ENCODE assay signal across 8 mouse cellular contexts in genomic region chr3:152912216-152913101, GRCm38 (mm10).
DNase-seq lines count a peak whose midpoint lies in the region; ATAC-seq and TF ChIP-seq lines count a peak whose summit lies in the region.

No protein-coding gene starts in this region.

- peak overlapping the region; percentile 57 for H3K9ac ChIP-seq in CH12.LX (ENCODE audit: insufficient read depth, low read depth)
- no peak overlapping the region for H3K9ac ChIP-seq in liver, embryonic 12.5 days
- H3K9ac ChIP-seq in hindbrain, embryonic 11.5 days (ENCODE audit: low read depth, low read length), result no peak overlapping the region

- peak overlapping the region; percentile 50 for H3K27ac ChIP-seq in CH12.LX (ENCODE audit: insufficient read depth, low read depth)
- H3K27ac ChIP-seq in liver, embryonic 12.5 days, result peak overlapping the region; percentile 37; the same call in 1 of the 2 replicates
- H3K27ac ChIP-seq in cerebellum, adult 2 months (ENCODE audit: insufficient read depth, low read length), result no peak overlapping the region
- H3K27ac ChIP-seq in hindbrain, embryonic 11.5 days (ENCODE audit: low read depth, low read length), result no peak overlapping the region

- peak; percentile 90 for TF ChIP-seq EP300 in CH12.LX (IDR thresholded peaks at IDR 0.05; ENCODE audit: low read length)

- H3K36me3 ChIP-seq in CH12.LX (replicated peaks in 1 of 2; ENCODE audit: control insufficient read depth in 1 of 2, insufficient read depth in 1 of 2, low read length in 1 of 2), result no peaks in the 10 kb centered on the region
- no peaks in the 10 kb centered on the region for H3K36me3 ChIP-seq in liver, embryonic 12.5 days
- no peaks in the 10 kb centered on the region for H3K36me3 ChIP-seq in hindbrain, embryonic 11.5 days (ENCODE audit: control insufficient read depth, insufficient read depth, low read length)

- H3K27me3 ChIP-seq in CH12.LX (replicated peaks), result no peaks in the 10 kb centered on the region
- no peaks in the 10 kb centered on the region for H3K27me3 ChIP-seq in liver, embryonic 12.5 days (replicated peaks)
- no peaks in the 10 kb centered on the region for H3K27me3 ChIP-seq in cerebellum, adult 2 months (ENCODE audit: control insufficient read depth, insufficient read depth, low read length)
- no peaks in the 10 kb centered on the region for H3K27me3 ChIP-seq in hindbrain, embryonic 11.5 days (ENCODE audit: control insufficient read depth, insufficient read depth, low read length)

- dilution Hi-C loops in CH12.LX (cut with MboI; ENCODE audit: extremely low pct_ligation_motif_present, extremely low pct_unique_long_range_greater_than_20kb, low sequenced_read_pairs), result no loop called here

- ATAC-seq in liver, embryonic 12.5 days, result peak; percentile 63; the same call in 1 of the 2 replicates
- no peak for ATAC-seq in hindbrain, embryonic 11.5 days (ENCODE audit: low FRiP score)

- 28% methylated on average over 23 of the region's 23 CpGs for WGBS in liver, embryonic 12.5 days (ENCODE audit: insufficient replicate concordance)
- 73% methylated on average over 23 of the region's 23 CpGs for WGBS in cerebellum, adult 2 months
- 86% methylated on average over 23 of the region's 23 CpGs for WGBS in hindbrain, embryonic 11.5 days

- H3K9me3 ChIP-seq in CH12.LX (replicated peaks; ENCODE audit: low read length), result no peaks in the 10 kb centered on the region
- no peaks in the 10 kb centered on the region for H3K9me3 ChIP-seq in liver, embryonic 12.5 days (replicated peaks)
- H3K9me3 ChIP-seq in hindbrain, embryonic 11.5 days (ENCODE audit: control insufficient read depth, low read length), result no peaks in the 10 kb centered on the region

- H3K4me3 ChIP-seq in CH12.LX (replicated peaks in 1 of 3; ENCODE audit: low read depth in 2 of 3, low read length in 2 of 3, poor library complexity in 1 of 3), result peak overlapping the region; percentile 8 to 42 (median 25)
- no peak overlapping the region for H3K4me3 ChIP-seq in liver, embryonic 12.5 days
- H3K4me3 ChIP-seq in cerebellum, adult 2 months (replicated peaks; ENCODE audit: insufficient read depth, low read depth, low read length), result no peak overlapping the region
- no peak overlapping the region for H3K4me3 ChIP-seq in hindbrain, embryonic 11.5 days (ENCODE audit: low read depth, low read length)

- no peak for TF ChIP-seq CTCF in CH12.LX (conservative IDR thresholded peaks at IDR 0.05 in 1 of 2, IDR thresholded peaks at IDR 0.05 in 1 of 2; ENCODE audit: low read depth in 2 of 2, low read length in 2 of 2)
- TF ChIP-seq CTCF in cerebellum, adult 2 months (IDR thresholded peaks at IDR 0.05; ENCODE audit: borderline replicate concordance, insufficient read depth, low read depth, low read length), result no peak

- no peak; the same call in 1 of the 2 replicates for TF ChIP-seq RAD21 in CH12.LX (IDR thresholded peaks at IDR 0.05; ENCODE audit: low read depth, low read length)

- intact Hi-C loops in gastrocnemius, postnatal 36 days (cut with DNase I), result no loop called here

- TF ChIP-seq POLR2A in CH12.LX (IDR thresholded peaks at IDR 0.05; ENCODE audit: low read depth, low read length), result peak; percentile 70
- TF ChIP-seq POLR2A in cerebellum, adult 2 months (IDR thresholded peaks at IDR 0.05; ENCODE audit: borderline replicate concordance, insufficient read depth, low read length), result no peak

- in situ Hi-C loops in CH12.LX (cut with MboI; ENCODE audit: low pct_ligation_motif_present, low pct_unique_long_range_greater_than_20kb, low sequenced_read_pairs), result no loop called here

- peak overlapping the region; percentile 97 for H3K4me2 ChIP-seq in CH12.LX (ENCODE audit: insufficient read depth, low read depth, poor library complexity, severe bottlenecking)
- peak overlapping the region; percentile 31 for H3K4me2 ChIP-seq in liver, embryonic 12.5 days
- no peak overlapping the region for H3K4me2 ChIP-seq in hindbrain, embryonic 11.5 days (replicated peaks; ENCODE audit: low read depth, low read length)

- peak; percentile 11 for DNase-seq in gastrocnemius, postnatal 25 days
- DNase-seq in gastrocnemius, postnatal 36 days, result no peak
- peak; percentile 98 for DNase-seq in CH12.LX (ENCODE audit: extremely low read depth)
- DNase-seq in spleen, postnatal 36 days (ENCODE audit: low spot score in 2 of 2), result peak; percentile 61 to 63
- DNase-seq in cerebellum, adult 2 months, result no peak
- no peak for DNase-seq in hindbrain, embryonic 11.5 days (ENCODE audit: low spot score)
- DNase-seq in retina, postnatal 1 day, result no peak

- H3K79me2 ChIP-seq in CH12.LX (replicated peaks; ENCODE audit: control insufficient read depth, extremely low read depth, insufficient read depth, poor library complexity, severe bottlenecking), result no peaks in the 10 kb centered on the region

- H3K4me1 ChIP-seq in CH12.LX (ENCODE audit: control insufficient read depth in 1 of 2, insufficient read depth in 2 of 2), result peaks cover 19 to 37% of the 10 kb centered on the region in 2 experiments
- peaks cover 16% of the 10 kb centered on the region for H3K4me1 ChIP-seq in liver, embryonic 12.5 days
- no peaks in the 10 kb centered on the region for H3K4me1 ChIP-seq in cerebellum, adult 2 months (ENCODE audit: control insufficient read depth, insufficient read depth, low read length)
- no peaks in the 10 kb centered on the region for H3K4me1 ChIP-seq in hindbrain, embryonic 11.5 days (replicated peaks; ENCODE audit: control insufficient read depth, insufficient read depth, low read length)

TF ChIP-seq in CH12.LX, 34 proteins besides CTCF, POLR2A, EP300 and RAD21:
- TF ChIP-seq JUN (IDR thresholded peaks at IDR 0.05; ENCODE audit: insufficient read depth, low read depth, low read length), result peak; percentile 51; the same call in 1 of the 2 replicates
- TF ChIP-seq USF1 (IDR thresholded peaks at IDR 0.05; ENCODE audit: low read depth, low read length), result peak; percentile 11; the same call in 1 of the 2 replicates
- peak; percentile 87 for TF ChIP-seq CHD2 (IDR thresholded peaks at IDR 0.05; ENCODE audit: low read length)
- TF ChIP-seq E2F4 (IDR thresholded peaks at IDR 0.05; ENCODE audit: insufficient replicate concordance, low read depth, low read length), result no peak
- TF ChIP-seq MEF2A (IDR thresholded peaks at IDR 0.05; ENCODE audit: borderline replicate concordance, low read depth, low read length), result peak; percentile 93
- peak; percentile 95 for TF ChIP-seq BHLHE40 (IDR thresholded peaks at IDR 0.05; ENCODE audit: low read depth, low read length)
- peak; percentile 92 for TF ChIP-seq TCF12 (IDR thresholded peaks at IDR 0.05; ENCODE audit: low read depth, low read length)
- peak; percentile 92 for TF ChIP-seq MYC (IDR thresholded peaks at IDR 0.05; ENCODE audit: low read depth, low read length)
- no peak for TF ChIP-seq KAT2A (IDR thresholded peaks at IDR 0.05; ENCODE audit: insufficient replicate concordance, low read length)
- TF ChIP-seq HCFC1 (IDR thresholded peaks at IDR 0.05; ENCODE audit: low read depth, low read length), result peak; percentile 24; the same call in 1 of the 2 replicates
- TF ChIP-seq RCOR1 (conservative IDR thresholded peaks at IDR 0.05; ENCODE audit: low read depth, low read length), result peak; percentile 90
- peak; percentile 63 for TF ChIP-seq ELF1 (IDR thresholded peaks at IDR 0.05; ENCODE audit: low read depth, low read length)
- TF ChIP-seq IRF4 (IDR thresholded peaks at IDR 0.05; ENCODE audit: low read depth, low read length), result peak; percentile 94
- peak; percentile 84 for TF ChIP-seq MAFK (IDR thresholded peaks at IDR 0.05; ENCODE audit: insufficient replicate concordance, low read length)
- no peak for TF ChIP-seq ZC3H11A (IDR thresholded peaks at IDR 0.05; ENCODE audit: low read depth, low read length)
- TF ChIP-seq ETS1 (conservative IDR thresholded peaks at IDR 0.05; ENCODE audit: low read depth, low read length), result peak; percentile 93
- peak; percentile 92; the same call in 1 of the 2 replicates for TF ChIP-seq MAZ (IDR thresholded peaks at IDR 0.05; ENCODE audit: low read depth, low read length)
- peak; percentile 65 for TF ChIP-seq JUND (conservative IDR thresholded peaks at IDR 0.05; ENCODE audit: low read depth, low read length)
- TF ChIP-seq NELFE (IDR thresholded peaks at IDR 0.05; ENCODE audit: low read depth, low read length), result no peak; the same call in none of the 2 replicates
- 0 out of 2 replicates have a peak, but pooled peaks have one; percentile 6 for TF ChIP-seq CHD1 (IDR thresholded peaks at IDR 0.05; ENCODE audit: low read depth, low read length)
- no peak for TF ChIP-seq GABPA (IDR thresholded peaks at IDR 0.05; ENCODE audit: insufficient replicate concordance, low read depth, low read length)
- 0 out of 2 replicates have a peak, but pooled peaks have one; percentile 47 for TF ChIP-seq UBTF (IDR thresholded peaks at IDR 0.05; ENCODE audit: low read depth, low read length)
- peak; percentile 99 for TF ChIP-seq MAX (IDR thresholded peaks at IDR 0.05; ENCODE audit: low read length)
- TF ChIP-seq POLR2AphosphoS2 (IDR thresholded peaks at IDR 0.05; ENCODE audit: low read depth, low read length), result no peak
- peak; percentile 75 for TF ChIP-seq SIN3A (IDR thresholded peaks at IDR 0.05; ENCODE audit: low read length)
- TF ChIP-seq SMC3 (IDR thresholded peaks at IDR 0.05; ENCODE audit: low read depth, low read length), result peak; percentile 33
- no peak for TF ChIP-seq ZNF384 (IDR thresholded peaks at IDR 0.05; ENCODE audit: low read depth, low read length)
- TF ChIP-seq ZKSCAN1 (IDR thresholded peaks at IDR 0.05; ENCODE audit: borderline replicate concordance, low read depth, low read length), result peak; percentile 51; the same call in 1 of the 2 replicates
- no peak for TF ChIP-seq PAX5 (IDR thresholded peaks at IDR 0.05; ENCODE audit: low read length)
- no peak; the same call in 1 of the 2 replicates for TF ChIP-seq USF2 (conservative IDR thresholded peaks at IDR 0.05; ENCODE audit: low read depth, low read length)
- peak; percentile 62 for TF ChIP-seq MXI1 (IDR thresholded peaks at IDR 0.05; ENCODE audit: low read depth, low read length)
- TF ChIP-seq TBP (conservative IDR thresholded peaks at IDR 0.05; ENCODE audit: low read depth, low read length), result 0 out of 2 replicates have a peak, but pooled peaks have one; percentile 59
- peak; percentile 52; the same call in 1 of the 2 replicates for TF ChIP-seq ZMIZ1 (IDR thresholded peaks at IDR 0.05; ENCODE audit: low read depth, low read length)
- TF ChIP-seq NRF1 (IDR thresholded peaks at IDR 0.05; ENCODE audit: low read depth, low read length), result peak; percentile 13; the same call in 1 of the 2 replicates

Comparison
In these comparisons a context has a peak if more than half of its experiments do, and no peak if none do; other contexts are left out.
1. DNase-seq: peak in gastrocnemius, postnatal 25 days (single experiment), CH12.LX (single experiment) and spleen, postnatal 36 days (2 of 2); none in gastrocnemius, postnatal 36 days (0 of 2), cerebellum, adult 2 months (0 of 2), hindbrain, embryonic 11.5 days (single experiment) and retina, postnatal 1 day (single experiment).
2. H3K27ac ChIP-seq: peak in CH12.LX (single experiment) and liver, embryonic 12.5 days (single experiment); none in cerebellum, adult 2 months (single experiment) and hindbrain, embryonic 11.5 days (single experiment).
3. H3K4me3 ChIP-seq: peak in CH12.LX (3 of 3); none in liver, embryonic 12.5 days (single experiment), cerebellum, adult 2 months (single experiment) and hindbrain, embryonic 11.5 days (single experiment).